Mouse (Mus musculus): ENCODE data around the gene Kbtbd12. TPM values are rescaled to one million over a fixed set of nuclear protein-coding genes. Genes with fewer than 3 reads are reported as not detected.

The Kbtbd12 gene
- total RNA-seq, 2 experiments from 2014 or later, result 71.2 to 96.1 TPM

- intact Hi-C loops (cut with DNase I), result no loop called here
- Histone ChIP-seq H3K4me3 (no peak overlapping the region), H3K27ac (no peak overlapping the region)
- peak; percentile 64 for TF ChIP-seq CTCF (IDR thresholded peaks at IDR 0.05)
- no peak for DNase-seq
Observed at GRCm38 (mm10) chr6:88565033-88565432, 72.7 kb downstream of the Kbtbd12 start.

- Histone ChIP-seq H3K4me3 (peak overlapping the region; percentile 30), H3K27ac (peak overlapping the region; percentile 73)
- no peak for TF ChIP-seq CTCF (IDR thresholded peaks at IDR 0.05)
- DNase-seq, result no peak
- intact Hi-C loops (cut with DNase I), result loop anchor here (5.0 kb wide), 1 partner anchor 162 kb away; the partner anchor contains the start of gene Mgll
Observed at GRCm38 (mm10) chr6:88560156-88560555, 77.6 kb downstream of the Kbtbd12 start.

- intact Hi-C loops (cut with DNase I), result loop anchor here (2.0 to 5.0 kb wide), 3 partner anchors 163 to 295 kb away; partner anchors contain the start of gene Mgll
- Histone ChIP-seq H3K4me3 (peak overlapping the region; percentile 30), H3K27ac (peak overlapping the region; percentile 73)
- DNase-seq, result peak; percentile 44
- peak; percentile 61 for TF ChIP-seq CTCF (IDR thresholded peaks at IDR 0.05)
Observed at GRCm38 (mm10) chr6:88559688-88560087, 78.1 kb downstream of the Kbtbd12 start.

- intact Hi-C loops (cut with DNase I), result loop anchor here (2.0 kb wide), 2 partner anchors 273 to 297 kb away; no protein-coding TSS in a partner anchor
- DNase-seq, result peak; percentile 87
- peak; percentile 74 for TF ChIP-seq CTCF (IDR thresholded peaks at IDR 0.05)
- peak overlapping the region; percentile 42; the same call in 1 of the 2 replicates for H3K4me3 ChIP-seq
- peak overlapping the region; percentile 91 for H3K27ac ChIP-seq
Observed at GRCm38 (mm10) chr6:88558076-88558475, 79.7 kb downstream of the Kbtbd12 start.

- Histone ChIP-seq H3K4me3 (no peak overlapping the region), H3K27ac (peak overlapping the region; percentile 68)
- no peak for TF ChIP-seq CTCF (IDR thresholded peaks at IDR 0.05)
- no peak for DNase-seq
- intact Hi-C loops (cut with DNase I), result loop anchor here (2.0 kb wide), 1 partner anchor 335 kb away; no protein-coding TSS in a partner anchor
Observed at GRCm38 (mm10) chr6:88557548-88557947, 80.2 kb downstream of the Kbtbd12 start.

- intact Hi-C loops (cut with DNase I), result no loop called here
- no peak overlapping the region for H3K27ac ChIP-seq
- no peak for TF ChIP-seq CTCF (IDR thresholded peaks at IDR 0.05)
- no peak overlapping the region for H3K4me3 ChIP-seq
- DNase-seq, result no peak
Observed at GRCm38 (mm10) chr6:88549916-88550315, 87.8 kb downstream of the Kbtbd12 start.

- no peak overlapping the region for H3K4me3 ChIP-seq
- intact Hi-C loops (cut with DNase I), result no loop called here
- H3K27ac ChIP-seq, result no peak overlapping the region
- TF ChIP-seq CTCF (IDR thresholded peaks at IDR 0.05), result peak; percentile 86
- DNase-seq, result peak; percentile 64
Observed at GRCm38 (mm10) chr6:88549137-88549814, 88.5 kb downstream of the Kbtbd12 start.

- H3K4me3 ChIP-seq, result no peak overlapping the region
- intact Hi-C loops (cut with DNase I), result no loop called here
- H3K27ac ChIP-seq, result no peak overlapping the region
- TF ChIP-seq CTCF (IDR thresholded peaks at IDR 0.05), result no peak
- DNase-seq, result no peak
Observed at GRCm38 (mm10) chr6:88548405-88549049, 89.2 kb downstream of the Kbtbd12 start.

- Histone ChIP-seq H3K27ac (no peak overlapping the region), H3K4me3 (no peak overlapping the region)
- no peak for DNase-seq
- intact Hi-C loops (cut with DNase I), result no loop called here
- no peak for TF ChIP-seq CTCF (IDR thresholded peaks at IDR 0.05)
Observed at GRCm38 (mm10) chr6:88545397-88545790, 92.4 kb downstream of the Kbtbd12 start.

- H3K27ac ChIP-seq, result no peak overlapping the region
- intact Hi-C loops (cut with DNase I), result no loop called here
- no peak for DNase-seq
- no peak overlapping the region for H3K4me3 ChIP-seq
- no peak for TF ChIP-seq CTCF (IDR thresholded peaks at IDR 0.05)
Observed at GRCm38 (mm10) chr6:88544644-88545396, 92.9 kb downstream of the Kbtbd12 start.

GRCm38 (mm10) chr6:88544241-88544640, 93.5 kb downstream of the Kbtbd12 start:
- no peak overlapping the region for H3K27ac ChIP-seq
- intact Hi-C loops (cut with DNase I), result no loop called here
- no peak for TF ChIP-seq CTCF (IDR thresholded peaks at IDR 0.05)
- DNase-seq, result no peak
- H3K4me3 ChIP-seq, result no peak overlapping the region

GRCm38 (mm10) chr6:88540093-88540755, 97.5 kb downstream of the Kbtbd12 start:
- TF ChIP-seq CTCF (IDR thresholded peaks at IDR 0.05), result no peak
- no peak for DNase-seq
- intact Hi-C loops (cut with DNase I), result no loop called here
- Histone ChIP-seq H3K27ac (no peak overlapping the region), H3K4me3 (no peak overlapping the region)

Measured in gastrocnemius, adult 2 months (tissue).